Mouse (Mus musculus) layer of hippocampus, adult 9-10 months (tissue): Measurements from ENCODE around the gene Dthd1.

ENCODE experiments used
- DNase-seq: peaks from one replicate; pipeline ENCODE4 v3.0.0; 2022; ENCODE audit warnings: low spot score

The Dthd1 gene

GRCm38 (mm10) chr5:62864348-62864747 lies 50.7 kb downstream of the Dthd1 start:
- no peak for DNase-seq

GRCm38 (mm10) chr5:62867003-62867402 lies 53.4 kb downstream of the Dthd1 start:
- DNase-seq: no peak

GRCm38 (mm10) chr5:62879530-62879929 lies 65.9 kb downstream of the Dthd1 start:
- no peak for DNase-seq

GRCm38 (mm10) chr5:62895326-62895725 lies 81.7 kb downstream of the Dthd1 start:
- DNase-seq: peak; percentile 65

GRCm38 (mm10) chr5:62906954-62907353 lies 93.3 kb downstream of the Dthd1 start:
- DNase-seq: no peak

GRCm38 (mm10) chr5:62909074-62909473 lies 95.5 kb downstream of the Dthd1 start:
- no peak for DNase-seq

GRCm38 (mm10) chr5:62924616-62925015 lies 111.0 kb downstream of the Dthd1 start:
- no peak for DNase-seq
